Mouse (Mus musculus) left cerebral cortex, adult 18-20 months (tissue): ENCODE data around the gene Gan. TPM values are rescaled to one million over a fixed set of nuclear protein-coding genes. Genes with fewer than 3 reads are reported as not detected.

Source experiments
- total RNA-seq, 2 experiments: library from RNA; stranded (reverse); gene quantifications; 2 replicates each; pipeline ENCODE4 v1.2.3; 2021

The Gan gene
- total RNA-seq, 2 experiments from 2014 or later: 17.9 to 18.4 TPM

Other genes with a start within 250 kb of the Gan start
- 10 to 100 TPM; 17.8 to 18.2 TPM for gene Cmc2, start 236.7 kb upstream of the Gan start, total RNA-seq
- 1 to 10 TPM; 1.0 to 2.0 TPM for gene Cenpn, start 236.4 kb upstream of the Gan start, total RNA-seq
- 10 to 100 TPM; 76.7 to 77.7 TPM for gene Atmin, start 214.7 kb upstream of the Gan start, total RNA-seq
- gene 1700030J22Rik, start 179.2 kb upstream of the Gan start, total RNA-seq: 10 to 100 TPM; 10.1 to 11.8 TPM
- gene Gcsh, start 164.6 kb upstream of the Gan start, total RNA-seq: 10 to 100 TPM; 39.1 to 47.5 TPM
- gene Pkd1l2, start 75.7 kb upstream of the Gan start, total RNA-seq: under 1 TPM; 0.07 to 0.26 TPM
- gene Bco1, start 62.3 kb upstream of the Gan start, total RNA-seq: not detected
- gene Cmip, start 98.9 kb downstream of the Gan start, total RNA-seq: 100 to 1,000 TPM; 299 to 317 TPM